Mouse (Mus musculus): ENCODE measurements around the gene Ints1. TPM values are rescaled to one million over a fixed set of nuclear protein-coding genes. Genes with fewer than 3 reads are reported as not detected.
A peak's percentile ranks its signal among the peaks of the same experiment; 100 is the strongest.

Ints1 gene
- 21.2 and 26.2 TPM in 2 replicates for polyA plus RNA-seq (2014; fragmentation: Nextera tagmentation; extraction: Ambion mirVana)

DNA sequence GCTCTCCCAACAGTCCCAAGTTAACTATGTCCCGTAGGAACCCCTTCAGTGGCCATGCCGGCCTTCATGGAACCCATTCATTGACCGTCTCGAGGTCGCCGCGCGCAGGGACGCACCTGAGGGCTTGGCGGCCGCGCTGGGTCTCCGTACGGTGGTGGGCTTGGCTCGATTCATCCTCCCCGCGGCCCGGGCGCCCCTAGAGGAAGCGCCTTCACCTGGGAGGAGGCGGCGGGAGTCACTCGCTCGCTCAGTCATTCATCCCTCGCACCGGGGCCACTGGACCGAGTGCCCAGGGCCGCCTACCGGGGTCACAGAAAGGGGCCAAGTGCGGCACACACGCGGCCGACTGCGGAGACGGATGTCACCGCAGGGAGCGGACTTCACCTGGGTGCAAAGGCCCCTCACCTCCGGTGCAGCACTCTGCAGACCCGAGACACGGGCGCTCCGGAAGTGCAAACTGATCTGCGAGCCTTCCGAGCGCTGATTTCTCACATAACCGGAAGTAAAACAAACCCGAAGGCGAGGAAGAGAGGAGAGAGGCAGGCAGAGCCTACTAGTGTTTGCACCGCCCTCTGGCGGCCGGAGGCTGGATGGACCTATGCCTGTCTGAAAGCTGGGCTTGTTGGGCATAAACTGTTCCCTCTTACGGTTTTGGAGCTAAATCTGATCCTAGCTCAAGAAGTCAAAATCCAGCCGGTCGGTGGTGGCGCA, at the start of gene Ints1:
TSS of gene Ints1 (minus strand) at position 459 of the 711 bp plus-strand sequence.
- Histone ChIP-seq H3K36me3 (replicated peaks; ENCODE audit: control insufficient read depth, insufficient read depth, low read depth, low read length) (peaks cover 8% of the 10 kb centered on the region), H3K4me3 (ENCODE audit: low read depth, low read length) (peak within 1 kb of the TSS; percentile 99), H3K4me1 (ENCODE audit: control insufficient read depth, insufficient read depth, low read length) (no peaks in the 10 kb centered on the region; the same call in 1 of the 2 replicates), H3K27me3 (ENCODE audit: control insufficient read depth, insufficient read depth, low read length) (no peaks in the 10 kb centered on the region), H3K9me3 (replicated peaks; ENCODE audit: control insufficient read depth, low read length) (no peaks in the 10 kb centered on the region), H3K9ac (replicated peaks; ENCODE audit: low read length) (peak within 1 kb of the TSS; percentile 86), H3K4me2 (ENCODE audit: low read depth, low read length) (peak within 1 kb of the TSS; percentile 77), H3K27ac (replicated peaks; ENCODE audit: low read depth, low read length) (0 out of 2 replicates have a peak within 1 kb of the TSS, but pooled peaks have one; percentile 28)
- under 1% methylated on average over 55 of the region's 55 CpGs for WGBS
- ATAC-seq (replicated peaks; ENCODE audit: insufficient number of reproducible peaks, low FRiP score, low TSS enrichment, low read depth) = peak; percentile 79
- DNase-seq (ENCODE audit: low spot score) = peak; percentile 98

DNA sequence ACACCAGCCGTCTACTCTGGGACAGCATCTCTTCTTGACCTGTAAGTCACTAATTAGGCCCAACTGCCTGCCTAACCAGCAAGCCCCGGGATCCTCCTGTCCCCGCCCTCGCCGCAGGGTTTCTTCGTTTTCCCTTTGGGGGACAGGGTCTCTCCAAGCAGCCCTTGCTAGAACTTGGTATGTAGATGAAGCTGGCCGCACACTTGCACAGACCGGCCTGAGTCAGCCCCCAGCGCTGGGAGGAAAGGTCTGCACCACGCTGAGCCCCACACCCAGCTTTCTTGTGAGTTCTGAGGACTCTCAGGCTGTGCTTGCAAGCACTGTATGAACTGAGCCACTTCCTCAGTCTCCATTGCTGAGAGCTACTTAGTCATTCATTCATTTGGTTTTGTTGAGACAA, 49.1 kb upstream of the Ints1 start:
- Histone ChIP-seq H3K9me3 (replicated peaks; ENCODE audit: control insufficient read depth, low read length) (no peaks in the 10 kb centered on the region), H3K27ac (replicated peaks; ENCODE audit: low read depth, low read length) (no peak overlapping the region), H3K4me3 (ENCODE audit: low read depth, low read length) (no peak overlapping the region), H3K27me3 (ENCODE audit: control insufficient read depth, insufficient read depth, low read length) (no peaks in the 10 kb centered on the region), H3K36me3 (replicated peaks; ENCODE audit: control insufficient read depth, insufficient read depth, low read depth, low read length) (no peaks in the 10 kb centered on the region), H3K4me1 (ENCODE audit: control insufficient read depth, insufficient read depth, low read length) (no peaks in the 10 kb centered on the region; the same call in 1 of the 2 replicates), H3K4me2 (ENCODE audit: low read depth, low read length) (no peak overlapping the region), H3K9ac (replicated peaks; ENCODE audit: low read length) (no peak overlapping the region)
- ATAC-seq (replicated peaks; ENCODE audit: insufficient number of reproducible peaks, low FRiP score, low TSS enrichment, low read depth) (no peak), DNase-seq (ENCODE audit: low spot score) (no peak)
- WGBS = 92% methylated on average over 10 of the region's 10 CpGs

- no peak for DNase-seq (ENCODE audit: low spot score)
- H3K27me3 ChIP-seq (ENCODE audit: control insufficient read depth, insufficient read depth, low read length) = no peaks in the 10 kb centered on the region
- no peaks in the 10 kb centered on the region for H3K36me3 ChIP-seq (replicated peaks; ENCODE audit: control insufficient read depth, insufficient read depth, low read depth, low read length)
- no peak overlapping the region for H3K4me2 ChIP-seq (ENCODE audit: low read depth, low read length)
- no peaks in the 10 kb centered on the region for H3K9me3 ChIP-seq (replicated peaks; ENCODE audit: control insufficient read depth, low read length)
- no peak overlapping the region for H3K9ac ChIP-seq (replicated peaks; ENCODE audit: low read length)
- WGBS = 75% methylated on average over 12 of the region's 12 CpGs
- H3K27ac ChIP-seq (replicated peaks; ENCODE audit: low read depth, low read length) = no peak overlapping the region
- no peak for ATAC-seq (replicated peaks; ENCODE audit: insufficient number of reproducible peaks, low FRiP score, low TSS enrichment, low read depth)
- H3K4me3 ChIP-seq (ENCODE audit: low read depth, low read length) = no peak overlapping the region
- no peaks in the 10 kb centered on the region; the same call in 1 of the 2 replicates for H3K4me1 ChIP-seq (ENCODE audit: control insufficient read depth, insufficient read depth, low read length)
Measured at GRCm38 (mm10) chr5:139821466-139822459, 46.3 kb upstream of the Ints1 start.

DNA sequence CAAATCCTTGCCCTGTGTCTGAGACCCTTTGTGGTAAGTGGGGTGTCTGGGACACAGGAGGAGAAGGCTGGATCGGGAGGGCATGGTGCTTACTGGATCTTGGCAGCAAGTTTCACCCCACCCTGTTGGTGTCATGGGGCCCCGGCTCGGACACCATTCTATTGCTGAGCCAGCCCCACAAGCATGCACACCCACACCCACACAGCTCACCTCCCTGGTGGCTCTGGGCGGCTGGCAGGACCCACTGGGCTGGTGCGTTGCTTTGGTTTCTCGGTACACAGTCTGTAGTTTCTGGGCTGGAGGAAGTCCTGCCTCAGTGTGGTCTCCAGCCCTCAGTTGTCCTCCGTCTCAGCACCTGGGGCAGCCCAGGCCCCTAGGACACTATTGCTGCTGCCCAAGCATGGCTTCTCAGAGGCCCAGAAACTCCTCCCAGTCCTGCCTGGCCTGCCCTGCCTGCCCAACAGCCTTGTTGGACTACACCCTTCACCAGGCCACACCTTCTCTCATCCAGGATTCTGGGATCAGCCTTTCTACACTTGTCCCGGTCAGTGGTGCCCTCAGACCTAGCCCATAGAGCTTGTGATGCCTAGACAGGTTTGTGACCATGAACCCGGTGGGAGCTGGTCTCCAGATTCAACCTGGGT, 44.2 kb upstream of the Ints1 start, which contains the start of gene Tmem184a:
TSS of gene Tmem184a (minus strand) at position 380 of the 644 bp plus-strand sequence.
- no peak within 1 kb of the TSS for H3K4me2 ChIP-seq (ENCODE audit: low read depth, low read length)
- 87% methylated on average over 9 of the region's 9 CpGs for WGBS
- no peak for ATAC-seq (replicated peaks; ENCODE audit: insufficient number of reproducible peaks, low FRiP score, low TSS enrichment, low read depth)
- no peak for DNase-seq (ENCODE audit: low spot score)
- H3K27me3 ChIP-seq (ENCODE audit: control insufficient read depth, insufficient read depth, low read length) = no peaks in the 10 kb centered on the region
- no peak within 1 kb of the TSS for H3K4me3 ChIP-seq (ENCODE audit: low read depth, low read length)
- no peak within 1 kb of the TSS for H3K27ac ChIP-seq (replicated peaks; ENCODE audit: low read depth, low read length)
- H3K4me1 ChIP-seq (ENCODE audit: control insufficient read depth, insufficient read depth, low read length) = no peaks in the 10 kb centered on the region
- H3K36me3 ChIP-seq (replicated peaks; ENCODE audit: control insufficient read depth, insufficient read depth, low read depth, low read length) = no peaks in the 10 kb centered on the region
- H3K9me3 ChIP-seq (replicated peaks; ENCODE audit: control insufficient read depth, low read length) = no peaks in the 10 kb centered on the region
- no peak within 1 kb of the TSS for H3K9ac ChIP-seq (replicated peaks; ENCODE audit: low read length)

DNA sequence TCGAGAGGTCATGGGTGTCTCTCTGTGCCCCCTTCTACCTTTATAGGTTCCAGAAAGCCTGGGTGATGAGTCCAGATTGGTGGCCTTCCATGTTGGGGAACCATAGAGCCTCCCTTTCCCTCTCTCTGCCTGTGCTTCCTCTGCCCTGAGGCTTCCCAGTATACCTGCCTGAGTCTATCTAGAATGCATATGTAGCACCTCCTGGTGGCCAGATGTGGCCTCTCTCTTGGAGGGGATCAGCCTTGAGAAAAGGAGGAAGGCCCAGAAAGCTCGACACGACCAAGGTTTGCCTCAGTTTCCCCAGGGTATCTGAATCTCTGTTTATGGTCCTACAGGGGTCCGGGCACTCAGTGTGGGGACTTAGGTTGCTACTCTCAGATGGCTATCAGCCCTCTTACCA, 43.3 kb upstream of the Ints1 start:
- no peak for ATAC-seq (replicated peaks; ENCODE audit: insufficient number of reproducible peaks, low FRiP score, low TSS enrichment, low read depth)
- peak; percentile 46 for DNase-seq (ENCODE audit: low spot score)
- no peaks in the 10 kb centered on the region for H3K4me1 ChIP-seq (ENCODE audit: control insufficient read depth, insufficient read depth, low read length)
- no peaks in the 10 kb centered on the region for H3K9me3 ChIP-seq (replicated peaks; ENCODE audit: control insufficient read depth, low read length)
- WGBS = 60% methylated on average over 4 of the region's 4 CpGs
- H3K36me3 ChIP-seq (replicated peaks; ENCODE audit: control insufficient read depth, insufficient read depth, low read depth, low read length) = no peaks in the 10 kb centered on the region
- no peak overlapping the region for H3K27ac ChIP-seq (replicated peaks; ENCODE audit: low read depth, low read length)
- H3K9ac ChIP-seq (replicated peaks; ENCODE audit: low read length) = no peak overlapping the region
- H3K4me2 ChIP-seq (ENCODE audit: low read depth, low read length) = no peak overlapping the region
- no peak overlapping the region for H3K4me3 ChIP-seq (ENCODE audit: low read depth, low read length)
- peaks cover 5% of the 10 kb centered on the region for H3K27me3 ChIP-seq (ENCODE audit: control insufficient read depth, insufficient read depth, low read length)

- Histone ChIP-seq H3K4me1 (ENCODE audit: control insufficient read depth, insufficient read depth, low read length) (no peaks in the 10 kb centered on the region), H3K36me3 (replicated peaks; ENCODE audit: control insufficient read depth, insufficient read depth, low read depth, low read length) (no peaks in the 10 kb centered on the region), H3K4me3 (ENCODE audit: low read depth, low read length) (no peak overlapping the region), H3K4me2 (ENCODE audit: low read depth, low read length) (no peak overlapping the region), H3K27me3 (ENCODE audit: control insufficient read depth, insufficient read depth, low read length) (peaks cover 9% of the 10 kb centered on the region), H3K27ac (replicated peaks; ENCODE audit: low read depth, low read length) (no peak overlapping the region), H3K9me3 (replicated peaks; ENCODE audit: control insufficient read depth, low read length) (no peaks in the 10 kb centered on the region), H3K9ac (replicated peaks; ENCODE audit: low read length) (no peak overlapping the region)
- DNase-seq (ENCODE audit: low spot score) = no peak
- no peak for ATAC-seq (replicated peaks; ENCODE audit: insufficient number of reproducible peaks, low FRiP score, low TSS enrichment, low read depth)
- 85% methylated on average over 3 of the region's 3 CpGs for WGBS
Measured at GRCm38 (mm10) chr5:139818056-139818455, 42.6 kb upstream of the Ints1 start.

DNA sequence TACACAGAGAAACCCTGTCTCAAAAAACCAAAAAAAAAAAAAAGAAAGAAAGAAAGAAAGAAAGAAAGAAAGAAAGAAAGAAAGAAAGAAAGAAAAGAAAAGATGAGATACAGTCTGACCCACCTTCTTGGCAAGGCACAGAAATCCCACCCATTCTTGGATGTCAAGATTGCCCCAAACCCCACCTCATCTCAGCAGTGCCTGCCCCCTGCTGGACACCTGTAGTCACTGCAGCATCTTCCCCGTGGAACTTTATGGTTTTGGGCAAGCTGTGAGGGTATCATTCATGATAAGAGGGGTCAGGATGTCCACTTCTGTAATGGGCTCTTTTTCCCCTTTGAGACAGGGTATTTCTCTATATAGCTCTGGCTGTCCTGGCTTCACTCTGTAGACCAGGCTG, 41.8 kb upstream of the Ints1 start:
- Histone ChIP-seq H3K4me3 (ENCODE audit: low read depth, low read length) (no peak overlapping the region), H3K9ac (replicated peaks; ENCODE audit: low read length) (no peak overlapping the region), H3K4me2 (ENCODE audit: low read depth, low read length) (no peak overlapping the region), H3K27me3 (ENCODE audit: control insufficient read depth, insufficient read depth, low read length) (peaks cover 9% of the 10 kb centered on the region), H3K9me3 (replicated peaks; ENCODE audit: control insufficient read depth, low read length) (no peaks in the 10 kb centered on the region), H3K27ac (replicated peaks; ENCODE audit: low read depth, low read length) (no peak overlapping the region), H3K4me1 (ENCODE audit: control insufficient read depth, insufficient read depth, low read length) (no peaks in the 10 kb centered on the region), H3K36me3 (replicated peaks; ENCODE audit: control insufficient read depth, insufficient read depth, low read depth, low read length) (no peaks in the 10 kb centered on the region)
- ATAC-seq (replicated peaks; ENCODE audit: insufficient number of reproducible peaks, low FRiP score, low TSS enrichment, low read depth) = no peak
- 11% methylated on average over 1 of the region's 1 CpGs for WGBS
- DNase-seq (ENCODE audit: low spot score) = peak; percentile 33
